Mouse (Mus musculus) embryo, embryonic 10.5 days (tissue): Measurements from ENCODE around the gene Rin2.
"Not testable (repeated sequence)": the region's sequence is repeated elsewhere in the genome, so short reads cannot be mapped to it uniquely, and the experiment has no call there.

Experiments used
- DNase-seq: peaks from one replicate; pipeline ENCODE4 v3.0.0-alpha.2; 2015; ENCODE audit warnings: low spot score

Gene Rin2

GRCm38 (mm10) chr2:145684151-145684550, 9.1 kb downstream of the Rin2 start:
- no peak for DNase-seq

- DNase-seq: no peak
These were observed 9.9 kb downstream of the Rin2 start for GRCm38 (mm10) chr2:145684891-145685290.

- no peak for DNase-seq
These were observed 11.0 kb downstream of the Rin2 start for GRCm38 (mm10) chr2:145686017-145686416.

- DNase-seq: no peak
These were observed 16.5 kb downstream of the Rin2 start for GRCm38 (mm10) chr2:145691367-145692009.

GRCm38 (mm10) chr2:145697160-145697559, 22.1 kb downstream of the Rin2 start:
- no peak for DNase-seq

- DNase-seq: peak; percentile 91
These were observed 24.5 kb downstream of the Rin2 start for GRCm38 (mm10) chr2:145699414-145700071.

- DNase-seq: no peak
These were observed 25.4 kb downstream of the Rin2 start for GRCm38 (mm10) chr2:145700237-145700985.

GRCm38 (mm10) chr2:145701605-145702335, 26.8 kb downstream of the Rin2 start:
- DNase-seq: no peak

GRCm38 (mm10) chr2:145704738-145705137, 29.7 kb downstream of the Rin2 start:
- no peak for DNase-seq

- no peak for DNase-seq
These were observed 34.8 kb downstream of the Rin2 start for GRCm38 (mm10) chr2:145709727-145710389.

GRCm38 (mm10) chr2:145711512-145711911, 36.5 kb downstream of the Rin2 start:
- no peak for DNase-seq

GRCm38 (mm10) chr2:145712026-145712425, 37.0 kb downstream of the Rin2 start:
- DNase-seq: peak; percentile 29

- no peak for DNase-seq
These were observed 42.5 kb downstream of the Rin2 start for GRCm38 (mm10) chr2:145717539-145717938.

GRCm38 (mm10) chr2:145718624-145719183, 43.7 kb downstream of the Rin2 start:
- no peak for DNase-seq

- no peak for DNase-seq
These were observed 45.1 kb downstream of the Rin2 start for GRCm38 (mm10) chr2:145720157-145720556.

GRCm38 (mm10) chr2:145720743-145721142, 45.7 kb downstream of the Rin2 start:
- DNase-seq: no peak

GRCm38 (mm10) chr2:145722304-145722703, 47.3 kb downstream of the Rin2 start:
- DNase-seq: not testable (repeated sequence)

GRCm38 (mm10) chr2:145724288-145724687, 49.3 kb downstream of the Rin2 start:
- no peak for DNase-seq

- DNase-seq: no peak
These were observed 54.4 kb downstream of the Rin2 start for GRCm38 (mm10) chr2:145729414-145729813.

- no peak for DNase-seq
These were observed 55.3 kb downstream of the Rin2 start for GRCm38 (mm10) chr2:145730189-145730880.

GRCm38 (mm10) chr2:145730905-145731304, 55.9 kb downstream of the Rin2 start:
- no peak for DNase-seq
